Mouse (Mus musculus): ENCODE results near the gene Enkd1.

The Enkd1 gene

DNA sequence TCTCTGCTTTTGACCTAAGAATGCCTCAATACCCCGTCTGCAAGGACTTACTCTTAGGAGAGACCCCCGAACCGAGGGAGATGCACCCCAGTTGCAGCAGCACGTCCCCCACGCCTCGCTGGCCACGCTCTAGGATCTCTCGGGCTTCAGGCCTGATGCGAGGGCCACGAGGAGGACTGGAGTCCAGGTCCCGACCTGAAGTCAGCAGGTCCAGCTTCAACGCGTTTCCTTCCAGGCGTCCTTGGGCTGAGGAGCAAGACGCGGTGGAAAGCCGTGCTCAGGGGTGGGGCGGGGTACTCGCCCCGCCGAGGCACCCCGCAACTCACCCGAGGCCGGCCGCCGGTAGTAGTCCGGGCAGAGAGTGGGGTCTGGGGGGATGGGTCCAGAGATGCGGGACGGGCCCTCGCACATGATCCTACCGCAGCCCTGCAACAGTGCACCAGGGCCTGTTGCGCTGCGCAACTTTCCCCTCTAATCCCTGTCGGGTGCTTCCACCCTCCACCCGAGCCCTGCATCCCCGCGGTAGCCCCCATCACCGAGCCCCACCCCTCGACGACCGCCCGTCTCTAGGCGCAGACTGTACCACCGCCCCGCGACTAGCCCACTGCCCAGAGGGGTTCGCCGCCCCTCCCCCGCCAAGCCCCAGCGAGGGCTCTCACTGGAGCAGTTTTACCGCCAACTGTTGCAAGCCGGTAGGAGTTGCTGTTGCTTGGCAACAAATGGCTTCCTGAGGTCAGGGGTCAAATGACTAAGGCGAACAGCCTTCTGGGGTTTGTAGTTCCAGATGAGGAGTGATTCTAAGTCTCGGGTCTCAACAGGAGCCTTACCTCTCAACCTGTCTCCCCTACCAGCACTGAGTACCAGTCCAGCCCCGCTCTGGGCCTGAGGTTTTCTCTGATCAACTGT is at the start of gene Enkd1, which contains the start of gene 4933405L10Rik:
TSS of gene Enkd1 (minus strand) at position 713 of the 906 bp plus-strand sequence.
TSS of gene 4933405L10Rik (plus strand) at position 158 of the 906 bp plus-strand sequence.
- peak; percentile 94 for DNase-seq

DNA sequence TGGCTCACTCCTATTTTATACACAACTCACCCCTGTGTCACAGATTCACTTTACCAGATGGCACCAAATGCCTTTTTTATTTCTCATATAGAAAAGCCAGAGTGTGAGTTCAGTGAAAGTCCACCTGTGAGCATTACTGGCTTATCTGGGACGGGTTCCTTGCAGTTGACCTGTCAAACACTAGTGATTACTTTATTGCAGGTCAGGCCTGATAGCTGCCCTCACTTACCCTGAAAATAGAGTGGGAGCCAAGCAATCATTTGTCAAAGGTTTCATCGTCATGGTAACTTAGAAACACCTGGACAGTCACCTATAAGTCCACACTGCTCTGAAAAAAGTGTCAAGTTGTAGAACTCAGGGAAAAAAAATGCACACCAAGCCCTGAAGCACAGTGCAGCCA is 46.7 kb upstream of the Enkd1 start:
- DNase-seq = no peak

DNA sequence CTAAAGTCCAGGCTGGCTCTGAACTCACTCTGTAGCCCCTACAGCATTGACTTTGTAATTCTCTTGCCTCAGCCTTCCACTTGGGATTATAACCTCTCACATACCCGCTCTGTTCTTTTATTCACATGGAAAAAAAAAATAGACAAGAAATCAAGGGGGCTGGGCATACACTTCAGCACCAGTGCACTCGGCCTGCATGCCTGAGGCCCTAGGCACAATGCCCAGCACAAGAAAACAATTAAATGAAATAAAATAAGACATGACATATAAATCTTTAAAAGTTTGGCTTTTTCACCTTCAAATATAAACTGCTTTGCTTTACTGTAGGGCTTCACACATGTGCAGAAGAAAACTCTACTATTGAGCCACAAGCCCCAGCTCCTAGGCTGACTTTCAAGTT is 45.9 kb upstream of the Enkd1 start:
- no peak for DNase-seq

DNA sequence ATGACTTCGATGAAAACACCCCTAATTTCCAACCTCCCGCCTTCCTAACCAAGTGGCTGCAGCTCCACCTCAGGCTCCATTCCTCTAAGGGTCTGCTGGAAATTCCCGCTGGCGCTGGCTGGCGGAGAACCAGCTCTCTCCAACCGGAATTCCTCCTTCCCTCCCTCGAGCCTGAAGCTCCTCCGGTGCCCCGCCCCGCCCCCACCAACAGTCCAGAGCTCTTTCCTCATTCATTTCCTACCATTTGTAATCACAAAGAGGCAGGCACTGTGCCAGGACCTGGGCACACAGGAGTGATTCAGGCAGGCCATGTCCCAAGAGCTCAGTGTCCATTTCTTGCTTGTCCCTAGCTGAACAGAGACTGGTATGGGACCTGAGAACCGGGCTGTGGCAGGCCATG is 42.6 kb upstream of the Enkd1 start:
- peak; percentile 76 for DNase-seq

DNA sequence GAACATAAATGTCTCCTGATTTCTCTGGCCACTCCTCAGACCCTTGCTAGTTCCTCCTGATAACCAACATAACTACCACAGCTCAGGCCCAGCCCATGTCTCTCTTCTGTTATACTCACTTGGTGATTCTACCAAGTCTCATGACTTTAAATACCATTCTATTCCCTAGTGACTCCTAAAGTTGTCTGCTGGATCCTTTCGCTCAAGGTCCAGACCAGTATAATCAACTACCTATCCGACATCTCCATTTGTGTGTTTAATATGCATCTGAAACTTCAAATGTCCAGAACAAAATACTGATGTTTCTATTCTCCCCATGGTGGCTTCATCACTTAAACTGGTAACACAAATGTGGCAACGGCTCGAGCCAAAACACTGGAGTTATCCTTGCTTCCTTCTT is 35.3 kb upstream of the Enkd1 start:
- peak; percentile 30 for DNase-seq

DNA sequence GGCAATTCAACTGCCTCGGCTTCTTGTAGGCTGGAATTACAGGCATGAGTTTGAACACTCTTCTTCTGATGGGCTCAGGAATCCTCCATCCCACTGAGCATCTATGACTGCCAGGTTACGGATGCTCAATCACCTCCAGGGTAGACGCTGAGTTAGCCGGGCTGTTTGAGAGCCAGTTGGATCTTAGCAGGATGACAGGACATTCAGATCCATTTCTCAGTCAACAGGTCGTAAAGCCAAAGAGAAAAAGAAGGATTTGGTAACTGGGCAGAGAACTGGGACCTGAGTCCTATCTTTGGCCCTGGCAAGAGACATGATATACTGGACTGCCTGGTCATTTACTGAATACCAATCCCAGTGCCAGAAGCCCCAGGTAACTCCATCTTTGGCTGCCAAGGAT is 31.2 kb upstream of the Enkd1 start:
- no peak for DNase-seq

DNA sequence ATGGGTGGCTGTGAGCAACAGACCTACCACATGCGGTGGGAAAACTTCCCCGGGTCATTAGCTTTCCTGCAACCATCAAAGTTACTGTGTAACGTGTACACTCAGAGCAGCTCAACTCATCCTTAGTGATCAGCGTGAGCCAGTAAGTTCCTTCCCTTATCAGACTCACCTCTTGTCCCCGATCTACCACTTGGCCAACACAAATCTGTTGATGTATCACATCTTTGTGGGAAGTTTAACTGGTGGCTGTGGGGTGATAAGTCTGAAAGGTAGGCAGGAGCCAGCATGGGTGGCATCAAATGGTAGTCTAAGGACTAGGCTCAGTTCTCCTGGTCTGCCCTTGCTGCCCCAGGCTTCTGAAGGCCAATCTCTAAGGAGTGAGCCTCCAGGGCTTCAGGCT is 24.2 kb upstream of the Enkd1 start:
- no peak for DNase-seq

DNA sequence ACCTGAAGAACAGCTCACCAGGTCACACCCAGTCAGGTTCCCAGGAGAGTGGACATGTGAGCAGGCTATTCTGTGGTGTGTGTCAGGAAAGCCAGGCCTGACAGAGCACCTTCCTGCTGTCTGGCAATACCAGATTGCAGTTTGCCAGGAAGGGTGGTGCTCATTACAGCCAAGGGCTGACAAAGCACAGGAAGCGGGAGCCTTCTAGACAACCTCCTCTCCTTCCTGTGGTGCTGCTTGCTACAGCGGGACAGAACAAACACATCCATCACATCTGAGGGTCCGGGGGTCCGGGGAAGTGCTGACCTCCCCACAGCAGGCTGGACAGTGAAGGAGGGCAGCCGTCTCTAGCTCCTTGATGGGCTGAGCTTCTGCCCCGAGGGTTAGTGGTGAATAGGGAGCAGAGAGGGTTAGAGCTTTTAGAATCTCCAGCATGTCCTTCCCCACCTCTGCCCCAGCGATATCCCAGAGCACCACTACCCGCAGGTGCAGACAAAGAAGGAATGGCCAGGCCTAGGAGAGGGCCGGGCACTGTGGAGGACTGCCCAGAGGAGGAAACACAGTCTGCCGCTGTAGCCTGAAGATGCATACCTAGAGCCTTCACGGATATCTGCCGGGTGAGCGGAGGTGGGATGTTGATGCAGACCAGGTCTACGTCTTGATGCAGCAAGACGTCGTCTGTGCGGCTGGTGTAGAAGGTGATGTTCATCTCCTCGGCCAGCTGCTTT is 19.6 kb upstream of the Enkd1 start:
- peak; percentile 76 for DNase-seq

DNA sequence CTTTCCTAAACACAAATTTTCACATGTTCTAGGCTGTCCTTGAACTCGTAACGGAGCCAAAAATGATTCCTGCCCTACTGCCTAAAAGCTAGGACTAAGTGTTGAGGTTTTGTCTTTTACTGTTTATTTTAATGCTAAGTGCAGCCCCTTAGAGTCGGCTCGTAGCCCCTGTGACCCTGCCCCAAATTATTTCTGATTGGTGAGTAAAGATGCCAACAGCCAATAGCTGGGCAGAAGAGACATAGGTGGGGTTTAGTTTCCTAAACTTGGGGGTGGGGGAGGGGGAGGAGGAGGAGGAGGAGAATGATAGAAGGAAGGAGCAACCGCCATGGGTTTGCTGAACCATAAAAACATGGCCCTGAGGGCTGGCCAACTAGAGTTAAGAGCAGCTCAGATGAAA is 17.7 kb upstream of the Enkd1 start:
- DNase-seq = no peak

DNA sequence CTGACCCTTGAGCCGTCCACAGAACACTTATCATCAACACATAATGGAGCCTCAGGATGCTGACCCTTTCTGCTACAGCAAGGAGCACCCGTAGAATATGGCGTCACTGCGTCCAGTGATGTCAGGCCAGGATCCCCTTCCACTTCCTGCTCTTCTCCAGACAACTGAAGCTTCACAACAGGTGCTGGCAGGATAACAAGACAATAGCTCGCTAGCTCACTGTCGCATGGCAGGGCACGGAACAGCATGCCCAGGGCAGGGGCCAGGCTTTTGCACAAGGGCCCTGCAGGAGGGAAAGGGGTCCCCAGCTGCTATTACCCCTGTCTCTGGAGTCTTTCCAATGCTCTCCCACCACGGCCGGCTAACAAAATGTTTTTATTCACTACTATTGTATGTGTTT is 14.9 kb upstream of the Enkd1 start:
- no peak for DNase-seq

DNA sequence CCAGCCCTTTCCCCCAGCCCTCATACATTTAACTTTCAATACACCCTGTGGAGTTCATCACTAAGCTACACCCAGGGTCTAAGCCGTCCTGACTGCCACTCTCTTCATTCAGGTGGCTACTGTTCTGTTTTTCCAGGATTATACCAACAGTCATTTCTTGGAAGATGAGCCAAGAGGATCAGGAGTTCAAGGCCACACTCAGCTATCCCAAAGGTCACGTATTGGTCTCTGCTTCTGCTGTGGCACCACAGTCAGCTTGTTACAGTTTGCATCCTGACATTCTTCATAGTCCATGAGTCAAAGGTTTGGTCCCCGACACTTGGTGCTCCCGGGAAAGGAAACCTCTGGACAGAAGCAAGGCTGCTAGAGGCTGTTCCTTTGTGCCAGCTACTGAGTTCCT is 11.6 kb upstream of the Enkd1 start:
- no peak for DNase-seq

DNA sequence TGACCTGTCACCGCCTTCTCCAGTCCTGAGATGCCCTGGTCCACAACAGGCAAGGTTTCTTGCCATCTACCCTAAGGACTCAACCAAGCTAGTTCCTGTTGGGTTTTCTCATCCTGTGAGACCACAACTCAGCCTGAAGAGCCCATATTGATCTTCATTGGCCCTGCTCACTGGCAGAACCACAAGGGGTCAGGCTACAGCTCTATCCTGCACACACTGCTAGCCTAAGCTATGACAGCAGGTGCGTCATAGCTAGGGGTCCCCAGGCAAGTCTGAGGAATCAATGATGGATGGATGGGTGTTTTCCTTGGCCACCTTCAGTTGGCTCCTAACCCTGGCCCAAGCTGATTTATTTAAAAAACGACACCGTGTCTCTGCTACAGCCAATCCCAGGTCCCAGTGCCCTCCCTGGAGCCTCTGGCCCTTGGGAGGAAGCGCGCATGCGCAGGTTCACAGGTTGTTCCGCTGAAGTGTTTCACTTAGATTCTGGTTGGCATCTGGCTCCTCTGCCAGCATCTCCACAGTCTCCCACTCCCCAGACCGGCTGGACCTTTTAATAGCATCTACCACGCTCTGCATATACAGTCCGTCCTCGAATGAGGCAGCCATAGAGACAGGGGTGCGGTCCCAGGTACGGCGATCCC is 8.4 kb upstream of the Enkd1 start:
- no peak for DNase-seq

DNA sequence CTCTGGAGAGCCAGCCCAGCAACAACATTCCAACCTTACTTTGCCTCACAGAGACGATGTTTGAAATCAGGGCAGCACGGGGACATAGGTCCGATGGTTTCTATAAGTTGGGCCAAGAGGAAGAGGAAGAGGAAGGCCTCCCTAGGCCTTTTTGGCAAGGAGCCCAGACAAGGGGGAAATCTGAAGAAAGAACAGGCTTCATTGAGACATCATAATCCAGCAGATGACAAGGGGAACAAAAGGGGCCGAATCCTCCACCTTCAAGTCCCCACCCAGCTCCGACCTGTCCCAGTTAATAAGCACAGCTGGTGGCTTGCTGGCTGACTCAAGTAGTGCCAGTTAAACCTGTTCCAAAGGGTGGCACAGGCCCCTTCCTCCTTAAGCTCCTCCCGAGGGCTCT is 7.0 kb upstream of the Enkd1 start:
- no peak for DNase-seq

DNA sequence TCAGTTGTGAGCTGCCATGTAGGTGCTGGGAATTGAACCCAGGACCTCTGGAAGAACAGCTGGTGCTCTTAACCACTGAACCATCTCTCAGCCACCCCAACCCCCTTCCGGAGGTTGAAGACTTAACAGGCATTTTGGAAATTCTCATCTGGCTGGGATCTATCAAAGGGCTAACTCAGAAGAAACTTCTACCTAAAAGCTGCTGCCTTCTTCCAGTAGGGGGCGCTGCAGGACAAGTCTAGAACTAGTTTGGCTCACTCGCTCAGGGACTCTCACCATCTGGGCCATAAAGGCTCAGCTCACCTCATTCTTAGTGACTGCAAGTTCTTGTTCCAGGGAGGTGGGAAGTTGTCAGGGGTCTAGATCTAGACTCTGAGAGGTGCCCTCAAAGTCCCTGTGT is 6.1 kb upstream of the Enkd1 start:
- DNase-seq = peak; percentile 89

DNA sequence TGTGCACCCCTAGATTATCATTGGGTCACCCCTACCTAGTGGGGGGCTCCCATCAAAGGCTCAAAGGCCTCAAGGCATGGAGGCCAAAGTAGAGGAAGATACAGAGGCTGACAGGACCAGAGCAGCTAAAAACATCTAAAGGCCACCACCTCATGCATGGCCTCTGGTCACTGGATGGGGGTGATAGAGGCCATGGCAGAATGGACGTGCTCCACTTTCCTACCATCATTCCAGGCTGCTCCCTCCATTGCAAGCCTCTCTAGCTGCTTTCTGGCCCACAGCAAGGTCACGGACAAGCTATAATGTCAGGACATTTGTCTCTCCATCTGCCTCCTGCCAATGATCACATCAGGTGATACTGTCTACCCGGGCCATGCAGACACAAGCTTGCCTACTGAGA is 4.3 kb upstream of the Enkd1 start:
- DNase-seq = no peak

DNA sequence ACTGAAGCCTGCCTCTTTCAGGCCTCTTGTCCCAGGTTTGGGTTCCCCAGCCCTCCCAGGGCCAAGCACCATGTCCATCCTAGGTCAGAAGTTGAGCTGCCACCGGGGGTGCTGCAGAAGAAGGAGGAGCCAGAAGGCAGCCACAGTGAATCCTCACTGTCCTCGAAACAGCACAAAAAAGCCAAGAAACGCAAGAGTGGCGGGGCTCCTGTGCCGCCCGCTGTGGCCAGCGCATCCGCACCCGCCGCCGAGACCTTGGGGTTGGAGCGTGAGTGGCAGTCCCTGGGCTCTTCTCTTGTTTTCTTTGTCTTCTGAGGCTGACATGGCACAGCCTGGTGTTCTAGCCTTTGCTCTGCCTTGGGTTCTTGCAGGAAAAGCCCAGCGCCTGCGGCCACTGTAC is 1.3 kb upstream of the Enkd1 start:
- DNase-seq = no peak

DNA sequence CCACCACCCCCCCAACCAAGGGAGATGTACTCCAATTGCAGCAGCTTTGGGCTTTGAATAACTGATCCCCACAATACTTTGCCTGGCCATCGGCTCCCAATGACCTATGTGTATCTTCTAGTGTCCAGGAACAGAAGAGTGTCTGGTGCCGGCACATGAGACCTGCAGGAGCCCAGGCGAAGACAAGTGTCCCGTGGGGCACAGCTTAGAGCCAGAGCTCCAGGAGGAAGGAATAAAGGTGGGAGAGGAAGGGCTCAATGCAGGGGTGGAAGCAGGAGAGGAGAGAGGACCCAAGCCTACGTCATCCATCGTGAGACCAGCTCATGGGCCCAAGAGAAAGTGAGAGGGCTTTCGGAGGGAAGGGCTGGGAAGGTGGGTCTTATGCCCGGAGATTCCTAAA is 665 bp upstream of the Enkd1 start:
- no peak for DNase-seq

DNA sequence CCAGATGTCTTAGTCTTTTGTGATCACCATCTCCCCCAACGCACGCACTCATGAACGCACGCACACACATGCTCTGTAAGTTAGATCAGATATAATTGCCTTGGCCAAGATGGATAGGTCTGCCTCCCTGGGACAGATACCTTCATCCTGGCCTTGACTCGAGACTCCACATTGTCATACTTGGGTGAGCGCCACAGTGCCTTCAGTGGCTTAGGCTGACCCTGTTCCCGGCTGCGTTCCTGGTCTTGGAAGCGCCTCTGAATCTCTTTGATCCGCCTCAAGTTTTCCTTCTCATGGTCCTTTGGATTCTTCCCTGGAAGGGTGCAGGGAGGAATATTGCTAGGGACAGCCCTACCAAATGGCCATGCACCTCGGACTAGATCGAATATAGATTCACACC is 1.6 kb downstream of the Enkd1 start:
- DNase-seq = no peak

DNA sequence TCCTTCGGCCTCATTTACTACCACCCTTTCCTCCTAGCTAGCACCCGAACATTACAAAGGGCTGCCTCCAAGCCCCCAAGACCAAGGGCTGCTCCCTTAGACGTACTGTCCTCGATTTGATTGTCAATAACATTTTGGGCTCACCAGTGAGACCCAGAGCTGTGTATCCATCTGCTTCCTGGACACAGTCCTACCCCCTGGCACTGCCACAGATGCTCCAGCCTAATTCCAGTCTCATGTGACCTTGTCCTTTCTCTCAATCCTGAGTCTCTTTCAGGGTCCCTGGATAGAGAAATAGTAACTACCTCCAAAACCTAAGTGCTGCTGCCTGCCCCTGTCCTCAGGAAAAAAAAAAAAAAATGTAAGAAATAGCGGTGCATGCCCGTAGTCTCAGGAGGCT is 3.1 kb downstream of the Enkd1 start:
- DNase-seq = no peak

DNA sequence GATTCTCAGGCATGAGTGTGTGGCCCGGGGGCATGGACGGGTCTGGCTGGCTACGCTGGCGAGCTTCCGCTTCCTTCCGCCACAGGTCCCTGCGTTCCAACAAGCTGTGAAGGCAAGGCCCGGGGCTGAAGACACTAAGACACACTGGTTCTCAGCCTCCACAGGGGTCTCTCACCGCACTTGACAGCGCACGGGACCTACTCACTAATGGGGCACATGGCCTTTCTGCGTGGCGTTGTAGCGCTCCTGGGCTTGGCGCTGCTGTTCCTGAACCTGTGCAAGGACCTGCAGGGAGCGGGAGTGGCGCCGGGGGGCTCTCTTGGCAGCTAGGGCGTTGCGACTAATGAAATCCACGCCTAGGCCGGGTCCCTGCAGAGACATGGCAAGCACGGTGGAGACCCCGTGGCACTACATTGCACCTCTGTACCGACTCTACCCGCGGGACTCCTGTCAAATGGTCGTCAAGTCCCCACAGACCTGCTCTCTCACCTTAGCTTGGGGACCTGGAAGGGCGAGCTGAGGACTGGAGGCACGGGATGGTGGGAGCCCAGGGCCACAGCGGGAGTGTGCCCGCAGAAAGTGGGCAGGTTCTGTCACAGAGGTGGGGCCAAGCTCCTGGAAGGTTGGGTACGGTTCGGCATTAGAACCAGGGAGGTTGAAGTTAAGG is 3.7 kb downstream of the Enkd1 start:
- no peak for DNase-seq

DNA sequence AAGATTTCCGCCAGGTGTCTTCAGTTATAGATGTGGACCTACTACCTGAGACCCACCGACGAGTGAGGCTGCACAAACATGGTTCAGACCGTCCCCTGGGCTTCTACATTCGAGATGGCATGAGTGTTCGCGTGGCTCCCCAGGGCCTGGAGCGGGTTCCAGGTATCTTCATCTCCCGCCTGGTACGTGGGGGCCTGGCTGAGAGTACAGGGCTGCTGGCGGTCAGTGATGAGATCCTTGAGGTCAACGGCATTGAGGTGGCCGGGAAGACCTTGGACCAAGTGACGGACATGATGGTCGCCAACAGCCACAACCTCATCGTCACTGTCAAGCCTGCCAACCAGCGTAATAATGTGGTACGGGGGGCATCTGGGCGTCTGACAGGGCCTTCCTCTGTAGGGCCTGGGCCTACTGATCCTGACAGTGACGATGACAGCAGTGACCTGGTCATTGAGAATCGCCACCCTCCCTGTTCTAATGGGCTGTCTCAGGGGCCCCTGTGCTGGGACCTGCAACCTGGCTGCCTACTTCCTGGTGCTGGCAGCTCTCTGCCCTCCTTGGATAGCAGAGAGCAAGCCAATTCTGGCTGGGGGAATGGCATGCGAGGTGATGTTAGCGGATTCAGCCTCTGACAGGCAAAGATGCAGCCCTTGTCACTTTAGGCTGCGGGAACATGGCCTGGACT is 5.1 kb downstream of the Enkd1 start:
- no peak for DNase-seq

DNA sequence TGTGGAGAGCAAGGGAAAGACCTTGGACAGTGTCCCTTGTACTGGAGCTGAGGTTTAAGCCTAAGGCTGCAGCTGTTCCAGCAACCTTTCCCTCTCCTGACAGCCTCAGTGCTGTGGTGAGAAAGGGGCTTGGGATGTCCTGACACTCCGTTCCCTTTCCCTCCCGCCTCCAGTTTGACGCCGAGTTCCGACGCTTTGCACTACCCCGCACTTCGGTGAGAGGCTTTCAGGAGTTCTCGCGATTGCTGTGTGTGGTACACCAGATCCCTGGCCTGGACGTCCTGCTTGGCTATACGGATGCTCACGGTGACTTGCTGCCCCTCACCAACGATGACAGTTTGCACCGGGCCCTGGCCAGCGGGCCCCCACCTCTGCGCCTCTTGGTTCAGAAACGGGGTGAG is 6.0 kb downstream of the Enkd1 start:
- DNase-seq = no peak

All from kidney, adult 9 months (tissue).